Mouse (Mus musculus) right cerebral cortex, adult 18-20 months (tissue): Measurements from ENCODE around the gene Ripor1.

Source experiments
- DNase-seq: peaks from one replicate; pipeline ENCODE4 v3.0.0; 2022; ENCODE audit warnings: mixed read lengths

The Ripor1 gene

DNA sequence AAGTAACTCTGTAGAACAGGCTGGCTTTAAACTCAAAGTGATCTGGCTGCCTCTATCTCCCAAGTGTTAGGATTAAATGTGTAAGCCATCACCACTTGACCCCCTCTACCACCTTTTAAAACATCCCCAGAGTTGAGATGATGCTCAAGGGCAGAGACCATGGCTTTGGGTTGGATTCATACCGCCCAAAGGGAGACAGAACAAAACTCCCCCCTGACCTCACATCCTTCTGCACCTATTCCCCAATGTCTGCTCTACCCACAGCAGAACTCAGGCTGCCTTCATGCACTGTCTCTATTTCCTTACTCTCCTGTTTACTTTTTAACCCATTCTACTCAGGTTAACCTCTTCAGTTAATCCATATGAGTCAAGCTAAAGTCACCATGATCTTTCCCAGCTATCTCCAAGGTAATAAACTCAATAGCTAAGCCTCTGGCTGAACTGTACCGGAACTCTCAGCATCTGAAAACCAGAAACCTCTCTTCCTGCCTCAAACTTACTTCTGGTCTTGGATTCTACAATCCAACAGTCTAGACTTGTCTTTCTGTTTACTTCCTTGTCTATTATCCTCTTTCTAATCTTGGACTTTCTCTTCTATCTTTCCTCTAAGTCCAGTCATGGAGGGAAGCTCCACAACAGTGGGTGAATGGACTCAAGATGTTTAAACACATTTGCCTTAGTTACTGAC, 29.9 kb downstream of the Ripor1 start:
- DNase-seq: no peak

DNA sequence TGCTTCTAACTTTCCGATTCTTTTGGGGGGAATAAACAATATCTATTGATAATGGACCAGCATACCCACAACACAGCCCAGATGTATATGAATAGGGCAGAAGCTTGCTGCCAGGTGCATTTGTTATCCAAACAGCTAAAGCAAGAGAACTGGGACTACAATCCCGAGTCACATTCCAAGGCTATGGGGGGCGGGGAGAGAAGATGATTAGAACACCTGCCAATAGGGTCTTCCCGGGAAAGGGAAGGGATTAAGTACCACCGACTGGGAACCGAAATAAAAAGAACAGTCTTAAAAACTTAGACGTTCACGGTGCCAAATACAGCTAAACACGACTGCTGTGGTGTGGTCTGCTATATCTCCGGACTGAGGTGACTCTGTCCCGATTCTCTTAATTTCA, 30.4 kb downstream of the Ripor1 start:
- DNase-seq: no peak

DNA sequence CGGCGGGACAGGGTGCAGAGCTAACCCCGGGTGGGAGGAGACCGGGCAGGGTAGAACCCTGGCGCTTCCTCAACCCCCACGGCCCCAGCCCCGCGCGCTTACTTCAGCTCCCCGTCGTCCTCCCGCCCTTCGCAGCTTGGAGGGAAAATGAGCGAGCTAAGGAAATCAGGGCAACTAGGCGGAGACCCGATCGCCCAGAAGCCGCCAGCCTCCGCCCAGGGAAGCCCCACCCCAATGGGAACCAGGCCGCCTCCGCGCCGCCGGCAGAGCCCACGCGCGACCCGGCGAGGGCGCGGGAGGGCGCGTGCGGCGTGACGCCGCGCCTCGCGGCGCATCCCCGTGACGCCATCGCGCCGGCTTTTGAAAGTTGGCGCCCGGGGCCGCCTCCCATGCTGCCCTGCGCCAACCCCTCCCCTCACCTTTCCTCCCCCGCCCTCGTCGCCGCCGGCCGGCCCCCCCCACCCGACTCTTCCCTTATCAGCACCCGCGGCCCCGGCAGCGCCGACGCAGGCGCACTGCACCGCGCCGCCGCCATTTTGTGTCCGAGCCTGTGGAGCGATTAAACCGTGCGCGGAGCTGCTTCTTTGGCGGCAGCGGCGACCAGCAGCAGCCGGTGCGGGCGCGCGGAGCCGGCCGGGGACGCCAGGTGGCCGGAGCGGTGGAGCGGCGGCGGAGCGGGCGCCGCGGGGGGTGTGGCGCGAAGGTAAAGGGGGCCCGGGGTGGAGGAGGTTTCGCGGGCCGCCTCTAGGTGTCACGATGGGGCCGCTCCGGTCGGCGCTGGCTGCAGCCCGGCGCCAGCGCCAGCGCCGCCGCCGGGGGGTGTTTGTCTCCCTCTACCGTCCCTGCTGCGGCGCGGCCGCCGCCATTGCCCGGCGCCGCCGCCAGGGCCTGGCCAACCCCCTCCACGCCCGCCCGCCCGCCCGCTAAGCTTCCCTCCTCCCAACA, 31.2 kb downstream of the Ripor1 start, which contains the start of gene Ctcf:
TSS of gene Ctcf (plus strand) at position 551 of the 945 bp plus-strand sequence.
- peak; percentile 92 for DNase-seq

DNA sequence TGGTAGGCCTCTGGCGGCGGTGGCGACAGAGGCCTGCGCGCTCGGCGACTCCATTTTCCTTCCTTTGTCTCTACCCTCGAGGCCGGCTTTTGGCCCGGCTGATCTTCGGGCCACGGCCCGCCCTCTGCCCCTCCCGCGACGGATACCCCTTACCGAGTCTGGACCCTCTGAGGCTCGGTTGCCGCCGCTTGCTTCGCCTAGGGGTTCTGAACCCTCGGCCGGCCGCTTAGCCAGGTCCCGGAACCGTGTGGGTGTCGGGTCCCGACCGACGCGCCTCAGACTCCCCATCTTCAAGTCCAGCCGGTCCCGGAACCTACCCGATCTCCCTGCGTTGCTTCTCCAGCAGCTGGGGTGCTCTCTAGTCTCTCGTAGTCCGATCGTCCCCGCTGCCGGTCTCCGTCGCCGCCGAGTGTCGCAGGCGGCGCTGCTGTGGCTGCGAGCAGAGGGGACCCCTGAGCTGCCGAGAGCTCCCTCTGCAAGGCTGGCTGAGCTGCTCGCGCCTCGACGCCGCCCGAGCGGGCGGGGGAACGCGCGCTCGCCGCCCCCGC, 32.0 kb downstream of the Ripor1 start, which contains the start of gene Agrp:
TSS of gene Agrp (minus strand) at position 431 of the 548 bp plus-strand sequence.
- DNase-seq: peak; percentile 53

DNA sequence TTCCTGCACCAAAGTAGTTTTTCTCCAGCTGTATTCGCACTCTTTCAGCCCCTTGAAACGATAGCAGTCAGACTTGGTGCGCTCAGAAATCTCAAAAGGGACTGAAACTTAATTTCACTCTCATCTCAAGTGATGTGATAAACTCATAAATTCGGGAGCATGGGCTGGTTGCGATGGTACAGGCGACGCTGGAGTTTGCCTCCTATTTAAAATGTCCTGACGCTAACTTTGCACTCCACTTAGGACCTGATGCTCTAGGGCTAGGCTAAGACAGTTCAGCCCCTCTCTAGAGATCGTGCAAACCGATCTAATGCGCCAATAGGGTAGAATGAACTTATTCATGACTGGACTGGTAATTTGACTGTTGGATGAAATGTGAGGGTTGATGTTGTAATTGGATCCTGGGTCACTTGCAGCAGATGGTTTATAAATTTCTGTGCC, 32.6 kb downstream of the Ripor1 start:
- DNase-seq: no peak

DNA sequence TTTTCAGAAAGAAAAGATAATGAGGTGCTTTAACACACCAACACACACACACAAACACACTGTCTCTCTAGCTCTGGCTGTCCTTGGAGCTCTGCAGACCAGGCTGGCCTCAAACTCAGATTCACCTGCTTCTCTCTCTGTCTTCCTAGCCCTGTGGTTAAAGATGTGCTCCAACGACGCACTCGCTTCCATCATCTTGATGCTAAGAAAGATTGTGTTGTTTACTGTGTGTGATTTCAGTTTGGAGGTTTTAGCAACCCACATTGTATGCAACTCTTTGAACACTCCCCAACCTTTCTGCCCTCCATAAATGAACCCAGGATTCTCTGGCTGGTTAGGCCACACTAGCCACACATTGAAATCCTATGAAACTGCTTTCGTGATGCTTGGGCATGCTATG, 33.5 kb downstream of the Ripor1 start:
- no peak for DNase-seq

DNA sequence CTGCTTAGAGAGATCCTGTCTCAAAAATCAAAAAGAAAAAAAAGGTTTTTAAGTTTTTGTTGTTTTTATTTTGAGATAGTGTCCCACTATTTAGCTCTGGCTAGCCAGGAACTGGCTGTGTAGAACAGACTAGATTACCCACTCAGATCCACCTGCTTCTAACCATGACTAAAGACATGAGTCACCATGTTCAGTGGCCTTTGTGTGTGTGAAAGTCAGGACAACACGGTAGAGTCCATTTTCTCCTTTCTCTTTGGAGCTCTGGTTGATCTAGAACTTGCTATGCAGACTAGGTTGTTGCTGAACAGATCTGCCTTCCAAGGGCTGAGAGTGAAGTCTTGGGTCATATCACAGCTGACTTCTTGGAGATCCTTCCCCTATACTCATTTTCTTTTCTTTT, 34.8 kb downstream of the Ripor1 start:
- DNase-seq: no peak

DNA sequence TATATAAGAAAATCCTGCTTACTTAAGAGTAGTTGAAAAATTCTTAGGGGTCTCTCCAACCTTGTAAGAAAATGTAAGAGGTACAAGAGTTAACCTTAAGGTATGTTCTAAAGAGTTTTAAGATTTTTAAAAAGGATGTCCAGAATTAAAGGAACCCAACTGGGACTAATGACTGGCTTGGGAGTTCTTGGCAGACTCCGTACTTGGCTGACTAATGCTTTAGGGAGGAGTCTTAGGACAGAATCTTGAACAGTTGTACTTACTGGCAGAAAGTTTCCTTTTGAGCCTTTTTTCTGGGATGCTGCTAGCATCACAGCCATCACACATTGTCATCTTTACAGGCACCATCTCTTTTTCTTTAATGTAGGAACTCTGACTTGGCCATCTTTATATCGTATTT, 35.5 kb downstream of the Ripor1 start:
- DNase-seq: no peak

DNA sequence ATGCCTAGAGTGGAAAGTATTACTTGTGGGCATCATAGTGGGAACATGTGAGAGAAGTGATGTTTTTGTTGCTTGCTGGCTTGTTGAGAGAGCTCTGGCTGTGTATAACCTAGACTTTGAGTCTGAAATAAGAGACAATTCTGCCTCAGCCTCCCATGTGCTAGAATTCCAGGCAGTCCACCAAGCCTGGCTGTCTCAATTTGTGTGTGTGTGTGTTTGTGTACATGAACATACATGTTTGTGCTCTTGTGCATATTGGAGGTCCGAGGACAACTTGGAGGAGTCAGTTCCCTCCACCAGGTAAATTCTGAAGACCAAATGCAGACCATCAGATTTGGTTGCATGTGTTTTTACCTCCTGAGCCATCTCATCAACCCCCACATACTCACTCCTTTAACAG, 40.1 kb downstream of the Ripor1 start:
- no peak for DNase-seq

DNA sequence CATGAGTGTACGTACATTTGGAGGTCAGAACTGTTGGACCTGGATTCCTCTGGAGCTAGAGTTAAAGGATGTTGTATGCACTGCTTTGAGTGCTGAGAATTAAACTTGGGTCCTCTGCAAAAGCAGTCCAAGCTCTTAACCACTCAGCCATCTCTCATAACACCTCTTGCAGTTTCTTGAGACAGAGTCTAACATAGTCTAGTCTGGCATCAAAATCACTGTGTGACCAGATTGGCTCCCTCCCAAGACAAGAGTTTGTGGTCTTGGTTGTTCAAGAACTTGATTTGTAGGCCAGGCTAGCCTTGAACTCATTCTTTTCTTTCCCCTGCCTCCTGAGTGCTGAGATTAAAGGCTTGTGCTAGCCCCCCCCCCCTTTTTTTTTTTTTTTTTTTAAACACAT, 43.9 kb downstream of the Ripor1 start:
- no peak for DNase-seq

DNA sequence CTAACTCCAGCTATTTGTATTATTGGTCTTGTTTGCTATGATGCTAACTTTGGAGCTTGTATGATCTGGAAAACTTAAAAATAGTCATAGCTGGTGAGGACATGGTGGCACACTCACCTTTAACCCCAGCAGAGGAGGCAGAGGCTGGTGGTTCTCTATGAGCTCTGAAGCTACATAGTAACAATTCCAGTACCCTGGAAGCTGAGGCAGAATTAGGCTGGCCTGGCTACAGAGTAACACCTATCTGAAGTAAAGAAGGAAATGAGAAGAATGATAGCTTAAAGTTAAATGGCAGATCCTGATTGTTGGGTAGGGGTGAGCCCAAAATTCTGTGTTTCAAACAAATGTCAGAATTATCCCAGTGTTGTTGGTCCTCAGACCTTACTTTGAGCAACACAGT, 52.6 kb downstream of the Ripor1 start:
- DNase-seq: no peak

DNA sequence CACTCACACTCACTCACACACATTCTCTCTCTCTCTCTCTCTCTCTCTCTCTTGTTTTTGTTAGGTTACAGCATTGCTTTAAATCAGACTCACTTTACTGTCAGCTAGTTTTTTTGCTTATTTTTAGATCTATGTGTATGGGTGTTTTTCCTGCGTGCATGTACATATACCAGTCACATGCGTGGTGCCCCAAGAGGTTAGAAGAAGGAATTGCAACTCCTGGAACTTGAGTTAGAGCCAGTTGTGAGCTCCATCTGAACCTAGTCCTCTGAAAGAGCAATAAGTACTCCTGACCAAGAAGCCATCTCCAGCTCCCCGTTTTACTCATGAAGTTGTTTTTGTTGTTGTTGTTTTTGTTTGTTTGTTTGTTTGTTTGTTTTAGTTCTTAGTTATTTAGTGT, 56.1 kb downstream of the Ripor1 start:
- peak; percentile 12 for DNase-seq
